Mouse (Mus musculus) adrenal gland (tissue): Measurements from ENCODE around the gene Usp4.
"Not testable (repeated sequence)": the region's sequence is repeated elsewhere in the genome, so short reads cannot be mapped to it uniquely, and the experiment has no call there.

Experiments used
- intact Hi-C: fragments of 180-260 bp; cut with DNase I; formaldehyde crosslinking; loops from one replicate; pipeline ENCODE4 v1.15.1; 2025
- long read RNA-seq, 2 experiments: library from polyadenylated mRNA; unstranded; transcript quantifications; one replicate each; pipeline ENCODE4 v2.0.0; 2020; ENCODE audit warnings: borderline replicate concordance in 1 of 2; ENCODE audit not compliant: insufficient replicate concordance in 1 of 2

Gene Usp4
- long read RNA-seq, experiment 1, transcript Usp4-209 (21 exons, 3,436 nt) = minor isoform, 8 of 38 reads
- long read RNA-seq, experiment 1, transcript Usp4-201 (22 exons, 3,662 nt) = major isoform, 18 of 38 reads
- long read RNA-seq, experiment 1, partial matches to known transcripts = 6 of 38 reads
- long read RNA-seq, experiment 1, other reads (novel, unspliced or antisense) = 6 of 38 reads
- long read RNA-seq, experiment 2, transcript Usp4-209 (21 exons, 3,436 nt) = minor isoform, 5 of 54 reads
- long read RNA-seq, experiment 2, transcript Usp4-201 (22 exons, 3,662 nt) = major isoform, 31 of 54 reads
- long read RNA-seq, experiment 2, partial matches to known transcripts = 8 of 54 reads
- long read RNA-seq, experiment 2, other reads (novel, unspliced or antisense) = 8 of 54 reads

- intact Hi-C loops = no loop called here
These were observed at the start of gene Usp4 for GRCm38 (mm10) chr9:108347540-108348289. Gene Usp4, plus strand, starts transcription at chr9:108347853.

GRCm38 (mm10) chr9:108301853-108302252 lies 45.8 kb upstream of the Usp4 start:
- intact Hi-C loops = no loop called here

- intact Hi-C loops = loop anchor here (5.0 kb wide), 1 partner anchor 38 kb away; no protein-coding TSS in a partner anchor
These were observed 42.9 kb upstream of the Usp4 start for GRCm38 (mm10) chr9:108304716-108305115.

- intact Hi-C loops = loop anchor here (5.0 kb wide), 1 partner anchor 37 kb away; no protein-coding TSS in a partner anchor
These were observed 42.5 kb upstream of the Usp4 start for GRCm38 (mm10) chr9:108305170-108305569.

GRCm38 (mm10) chr9:108305629-108306520 lies 41.8 kb upstream of the Usp4 start, which contains the start of the genes Rhoa and Tcta:
Gene Rhoa, plus strand, starts transcription at chr9:108306129.
Gene Tcta, minus strand, starts transcription at chr9:108306160.
- intact Hi-C loops = loop anchor here (5.0 kb wide), 1 partner anchor 36 kb away; no protein-coding TSS in a partner anchor

GRCm38 (mm10) chr9:108306571-108306980 lies 41.1 kb upstream of the Usp4 start:
- intact Hi-C loops = loop anchor here (5.0 kb wide), 1 partner anchor 36 kb away; no protein-coding TSS in a partner anchor

GRCm38 (mm10) chr9:108307021-108307807 lies 40.4 kb upstream of the Usp4 start:
- intact Hi-C loops = loop anchor here (5.0 kb wide), 1 partner anchor 35 kb away; no protein-coding TSS in a partner anchor

- intact Hi-C loops = loop anchor here (5.0 kb wide), 1 partner anchor 34 kb away; no protein-coding TSS in a partner anchor
These were observed 39.5 kb upstream of the Usp4 start for GRCm38 (mm10) chr9:108308141-108308540.

- intact Hi-C loops = no loop called here
These were observed 30.1 kb upstream of the Usp4 start for GRCm38 (mm10) chr9:108317572-108317971.

GRCm38 (mm10) chr9:108318462-108318861 lies 29.2 kb upstream of the Usp4 start:
- intact Hi-C loops = no loop called here

- intact Hi-C loops = not testable (repeated sequence)
These were observed 25.6 kb upstream of the Usp4 start for GRCm38 (mm10) chr9:108322054-108322453.

- intact Hi-C loops = no loop called here
These were observed 22.9 kb upstream of the Usp4 start for GRCm38 (mm10) chr9:108324784-108325183.

GRCm38 (mm10) chr9:108325811-108326210 lies 21.8 kb upstream of the Usp4 start:
- intact Hi-C loops = no loop called here

GRCm38 (mm10) chr9:108337848-108338550 lies 9.7 kb upstream of the Usp4 start:
- intact Hi-C loops = no loop called here

- intact Hi-C loops = no loop called here
These were observed 9.1 kb upstream of the Usp4 start for GRCm38 (mm10) chr9:108338551-108338885.

GRCm38 (mm10) chr9:108338886-108339781 lies 8.5 kb upstream of the Usp4 start, which contains the start of gene Gpx1:
Gene Gpx1, plus strand, starts transcription at chr9:108338903.
- intact Hi-C loops = no loop called here

- intact Hi-C loops = loop anchor here (5.0 kb wide), 1 partner anchor 33 kb away; the partner anchor contains the start of genes Rhoa and Tcta
These were observed 7.8 kb upstream of the Usp4 start for GRCm38 (mm10) chr9:108339886-108340257.
